Mouse (Mus musculus) lung, postnatal 10 days (tissue): ENCODE measurements around the gene Slc35d2.
A peak's percentile ranks its signal among the peaks of the same experiment; 100 is the strongest.

Source experiments
- DNase-seq: peaks from one replicate; pipeline ENCODE4 v3.0.0; 2021

Gene Slc35d2

DNA sequence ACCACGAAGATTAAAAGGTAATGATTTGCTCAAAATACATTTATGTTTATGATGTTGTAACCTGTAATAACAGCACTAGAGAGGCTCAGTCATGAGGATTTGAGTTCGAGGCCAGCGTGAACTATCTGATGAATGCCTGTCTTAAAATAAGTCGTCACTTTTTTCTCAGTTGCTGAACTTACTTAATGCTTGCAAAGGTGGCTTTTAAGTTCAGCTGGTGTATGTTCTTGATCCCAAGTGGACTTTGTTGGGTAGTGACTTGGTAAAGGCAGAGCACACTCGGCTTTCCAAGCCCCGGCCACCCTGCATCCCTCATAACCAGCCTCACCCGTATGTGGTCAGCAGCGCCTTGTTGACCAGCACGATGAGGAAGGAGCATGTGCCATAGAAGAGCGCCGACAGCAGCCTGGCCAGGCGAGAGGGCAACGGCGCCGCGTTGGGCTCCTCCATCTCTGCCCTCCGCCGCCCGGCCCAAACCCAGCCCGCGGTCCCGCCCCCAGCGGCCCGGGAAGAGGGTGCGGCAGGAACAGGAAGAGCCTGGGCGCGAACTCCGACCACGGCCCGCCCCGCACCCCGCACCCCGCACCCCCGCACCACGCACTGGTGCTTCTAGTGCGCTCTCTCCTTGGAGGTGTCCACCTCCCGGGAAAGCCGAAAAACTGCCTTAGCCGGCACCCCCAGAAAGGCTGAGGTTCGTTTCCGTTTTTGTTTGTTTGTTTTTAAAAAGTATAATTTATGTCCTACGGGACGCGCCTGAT lies at the start of gene Slc35d2:
TSS of gene Slc35d2 (minus strand) at position 511 of the 758 bp plus-strand sequence.
- peak; percentile 84 for DNase-seq

DNA sequence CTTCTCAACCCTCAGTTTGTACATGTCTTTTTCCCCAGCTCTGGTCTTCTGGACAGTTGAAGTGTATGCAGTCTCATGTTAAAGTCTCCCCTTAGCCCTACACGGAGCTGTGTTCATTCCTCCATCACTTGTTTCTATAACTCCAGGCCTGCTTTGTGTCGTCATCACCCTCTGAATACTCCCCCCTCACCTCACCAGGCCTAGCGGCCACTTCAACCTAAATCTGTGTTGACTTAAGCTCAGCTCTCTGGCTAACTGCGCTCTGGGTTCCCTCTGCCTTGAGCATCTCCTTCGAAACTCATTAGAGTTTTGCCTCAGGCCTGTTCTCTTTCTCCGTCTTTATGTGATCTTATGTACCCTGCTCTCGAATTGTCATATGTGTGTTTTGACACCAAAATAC lies 48.8 kb upstream of the Slc35d2 start:
- no peak for DNase-seq

DNA sequence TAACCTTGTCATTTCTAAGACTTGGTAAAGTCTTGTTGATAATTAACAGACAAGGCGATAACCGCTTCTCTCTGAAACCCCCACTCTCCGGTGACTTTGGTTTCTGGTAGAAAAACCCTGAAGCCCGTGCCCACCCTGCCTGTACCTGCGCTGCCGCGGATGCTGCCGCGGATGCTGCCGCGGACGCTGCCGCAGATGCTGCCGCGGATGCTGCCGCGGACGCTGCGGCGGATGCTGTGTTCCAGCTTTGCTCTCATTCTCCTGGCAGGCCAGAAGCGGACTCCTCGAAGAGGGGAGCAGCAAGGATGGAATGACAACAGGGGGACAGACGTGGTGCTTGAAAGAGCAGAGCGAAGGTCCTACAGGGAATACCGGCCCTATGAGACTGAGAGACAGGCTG lies 40.6 kb upstream of the Slc35d2 start:
- DNase-seq: peak; percentile 12

GRCm38 (mm10) chr13:64163147-64163715 lies 34.1 kb upstream of the Slc35d2 start:
- DNase-seq: no peak

DNA sequence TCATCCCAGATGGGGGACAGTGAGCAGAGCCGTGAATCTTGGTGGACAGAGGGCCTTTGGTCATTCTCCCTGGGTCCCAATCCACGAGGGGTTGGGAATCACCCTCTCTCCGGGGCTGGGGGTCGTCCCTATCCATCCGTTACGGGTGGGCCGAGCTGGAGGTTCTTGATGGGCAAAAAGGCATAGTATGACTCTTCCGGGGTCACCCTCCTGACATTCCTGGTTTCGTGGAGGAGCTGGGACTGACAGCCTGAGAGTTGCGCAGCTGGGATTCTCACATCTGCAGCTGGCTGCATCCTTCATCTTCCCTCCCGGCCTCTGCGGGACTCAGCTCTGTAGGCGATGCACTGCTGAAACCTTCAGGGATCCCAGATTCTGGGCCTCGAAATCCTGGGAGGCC lies 33.5 kb upstream of the Slc35d2 start:
- DNase-seq: peak; percentile 14

DNA sequence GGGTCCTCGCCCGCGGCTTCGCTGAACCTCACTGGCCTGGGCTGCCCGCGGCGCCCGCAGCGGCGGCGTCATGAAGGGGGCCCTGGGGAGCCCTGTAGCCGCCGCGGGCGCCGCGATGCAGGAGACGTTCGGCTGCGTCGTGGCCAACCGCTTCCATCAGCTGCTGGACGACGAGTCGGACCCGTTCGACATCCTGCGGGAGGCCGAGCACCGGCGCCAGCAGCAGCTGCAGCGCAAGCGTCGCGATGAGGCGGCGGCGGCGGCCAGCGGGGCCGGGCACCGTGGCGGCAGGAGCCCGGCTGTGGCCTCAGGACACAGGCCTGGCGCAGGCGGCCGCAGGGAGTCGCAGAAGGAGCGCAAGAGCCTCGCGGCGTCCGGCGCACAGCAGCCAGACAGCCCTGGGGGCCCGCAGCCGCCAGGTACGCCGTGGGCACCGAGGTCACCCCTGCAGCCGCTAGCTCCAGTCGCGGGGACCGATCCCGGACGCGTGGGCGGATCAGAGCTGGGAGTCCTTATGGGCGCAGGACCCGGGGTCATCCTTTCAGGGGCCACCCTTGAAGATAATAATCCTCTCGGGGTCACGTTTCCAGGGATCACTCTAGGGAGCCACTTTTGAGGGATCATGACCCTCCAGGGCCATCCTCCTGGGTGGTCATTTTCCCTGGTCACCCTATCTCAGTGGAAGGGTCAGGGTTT lies 32.9 kb upstream of the Slc35d2 start:
- DNase-seq: peak; percentile 47

DNA sequence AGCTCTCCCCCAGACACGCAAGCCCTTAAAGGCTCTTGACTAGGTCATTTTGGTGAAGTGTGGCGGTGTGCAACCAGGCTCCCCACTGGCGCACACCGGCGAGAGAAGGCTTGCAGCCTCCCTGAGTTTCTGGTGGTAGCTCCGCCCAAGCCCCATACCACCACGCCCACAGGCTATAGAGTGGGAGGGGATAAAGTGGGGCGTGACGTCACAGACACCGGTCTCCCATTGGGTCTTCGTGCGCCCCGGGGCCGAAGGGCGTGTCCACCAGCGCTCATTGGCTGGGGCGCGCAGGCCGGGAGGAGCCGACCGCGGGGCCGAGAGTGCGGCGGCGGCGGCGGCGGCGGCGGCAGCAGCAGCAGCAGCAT lies 32.4 kb upstream of the Slc35d2 start, which contains the start of gene Habp4:
TSS of gene Habp4 (plus strand) at position 277 of the 368 bp plus-strand sequence.
- peak; percentile 99 for DNase-seq

- no peak for DNase-seq
These were observed 27.8 kb upstream of the Slc35d2 start for GRCm38 (mm10) chr13:64156966-64157365.

- peak; percentile 28 for DNase-seq
These were observed 26.0 kb upstream of the Slc35d2 start for GRCm38 (mm10) chr13:64155171-64155571.

DNA sequence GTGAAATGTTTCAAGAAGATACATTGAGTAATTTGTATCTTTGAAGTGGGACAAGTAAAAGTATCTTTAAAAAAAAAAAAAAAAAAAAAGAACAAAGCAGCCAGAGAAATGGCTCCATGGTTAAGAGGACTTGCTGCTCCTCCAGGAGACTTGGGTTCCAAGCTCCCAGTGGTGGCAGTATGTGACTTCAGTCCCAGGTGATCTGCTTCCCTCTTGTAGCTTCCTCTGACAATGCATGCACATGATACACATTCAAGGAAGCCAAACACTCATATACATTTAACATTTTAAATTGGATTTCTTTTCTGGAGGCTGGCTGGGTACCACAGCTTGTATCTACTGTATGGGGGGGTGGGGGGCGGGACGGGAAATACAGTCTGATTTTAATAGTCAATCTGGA lies 25.5 kb upstream of the Slc35d2 start:
- DNase-seq: no peak

- peak; percentile 54 for DNase-seq
These were observed 24.6 kb upstream of the Slc35d2 start for GRCm38 (mm10) chr13:64153751-64154267.

DNA sequence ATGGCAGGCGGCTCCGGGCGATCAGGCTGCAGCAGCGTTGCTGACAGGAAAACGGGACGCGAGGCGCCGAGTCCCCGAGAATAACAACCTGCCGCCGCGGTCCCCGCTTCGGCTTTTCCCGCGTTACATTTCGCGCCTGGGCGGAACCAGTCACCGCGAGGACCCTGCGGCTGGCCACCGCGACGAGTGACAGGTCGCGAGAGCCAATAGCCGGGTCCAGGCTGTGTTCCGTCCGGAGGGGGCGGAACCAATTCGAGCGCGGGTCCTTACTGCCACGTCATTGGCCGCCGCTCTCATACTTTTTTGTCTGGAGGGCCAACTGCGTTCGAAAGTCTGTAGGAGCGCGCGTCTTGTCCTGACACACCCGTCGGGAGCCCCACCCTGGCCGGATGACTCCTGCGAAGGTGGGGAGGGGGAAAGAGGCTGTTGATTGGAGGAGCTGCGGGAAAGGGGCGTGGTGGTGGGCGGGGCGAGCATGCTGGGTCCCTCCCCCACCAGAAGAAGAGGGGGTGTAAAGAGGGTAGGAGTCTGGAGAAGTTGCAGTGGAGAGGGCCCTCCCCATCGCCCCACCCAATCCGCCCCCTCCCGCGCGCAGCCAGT lies 24.0 kb upstream of the Slc35d2 start, which contains the start of gene Zfp367:
TSS of gene Zfp367 (minus strand) at position 120 of the 600 bp plus-strand sequence.
- peak; percentile 99 for DNase-seq

GRCm38 (mm10) chr13:64152671-64153082 lies 23.5 kb upstream of the Slc35d2 start:
- DNase-seq: peak; percentile 42

DNA sequence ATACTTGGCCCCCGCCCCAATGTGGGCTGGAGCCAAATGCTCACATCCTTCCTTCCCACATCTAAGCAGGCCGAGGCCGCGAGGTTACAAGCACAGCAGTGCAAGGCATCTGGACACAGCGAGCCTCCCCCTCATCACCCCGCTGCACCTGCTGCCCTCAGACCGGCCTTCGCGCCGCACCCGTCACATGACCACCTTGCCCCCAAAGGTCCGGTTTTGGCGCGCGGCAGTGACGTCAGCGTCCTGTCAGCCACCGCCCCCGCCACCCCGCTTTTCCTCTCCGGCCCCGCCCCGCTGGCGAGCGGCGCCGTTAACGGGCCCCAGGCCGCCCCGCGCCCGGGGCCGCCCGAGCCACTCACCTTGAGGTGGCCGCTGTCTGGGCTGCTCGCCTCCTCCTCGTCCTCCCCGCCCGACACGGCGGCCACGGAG lies 23.1 kb upstream of the Slc35d2 start:
- DNase-seq: peak; percentile 91

- DNase-seq: no peak
These were observed 21.0 kb upstream of the Slc35d2 start for GRCm38 (mm10) chr13:64150121-64150520.

DNA sequence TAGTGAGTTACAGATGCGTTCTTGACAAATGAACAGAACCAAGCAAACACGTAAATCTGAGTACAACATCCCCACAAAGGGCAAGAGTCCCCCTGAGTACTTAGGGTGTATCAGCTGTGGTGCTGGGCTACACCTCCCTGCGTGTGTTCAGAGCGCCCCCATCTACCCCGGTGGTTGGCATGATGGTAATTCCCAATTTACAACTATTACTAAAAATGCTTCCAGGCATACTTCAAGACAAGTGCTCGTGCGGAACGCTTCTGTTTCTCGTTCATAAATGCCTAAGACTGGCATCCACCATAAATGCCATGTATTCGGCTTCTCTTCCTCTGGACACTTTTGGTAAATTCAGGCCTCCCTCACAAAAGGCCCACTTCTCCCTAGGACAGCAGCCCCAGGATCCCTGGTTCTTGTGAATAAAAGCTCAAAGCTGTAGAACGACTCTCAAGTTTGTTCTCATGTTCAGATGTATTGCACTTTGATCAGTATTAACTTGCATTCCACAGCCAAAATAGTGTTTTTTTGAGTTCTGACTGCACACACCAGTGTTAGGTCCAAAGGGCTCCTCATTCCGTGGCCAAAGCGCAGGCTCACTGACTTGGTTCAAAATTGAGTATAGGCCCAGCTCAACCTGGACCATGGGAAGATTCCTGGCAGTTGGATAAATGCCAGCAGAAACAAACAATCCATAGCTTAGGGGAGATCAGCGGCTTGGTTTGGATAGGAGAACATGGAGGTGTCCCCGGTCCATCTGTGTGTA lies 628 bp upstream of the Slc35d2 start:
- peak; percentile 72 for DNase-seq

- DNase-seq: no peak
These were observed 2.9 kb downstream of the Slc35d2 start for GRCm38 (mm10) chr13:64126316-64126715.

GRCm38 (mm10) chr13:64124886-64125285 lies 4.3 kb downstream of the Slc35d2 start:
- DNase-seq: no peak

GRCm38 (mm10) chr13:64123491-64124188 lies 5.5 kb downstream of the Slc35d2 start:
- DNase-seq: no peak

- no peak for DNase-seq
These were observed 8.4 kb downstream of the Slc35d2 start for GRCm38 (mm10) chr13:64120760-64121159.

DNA sequence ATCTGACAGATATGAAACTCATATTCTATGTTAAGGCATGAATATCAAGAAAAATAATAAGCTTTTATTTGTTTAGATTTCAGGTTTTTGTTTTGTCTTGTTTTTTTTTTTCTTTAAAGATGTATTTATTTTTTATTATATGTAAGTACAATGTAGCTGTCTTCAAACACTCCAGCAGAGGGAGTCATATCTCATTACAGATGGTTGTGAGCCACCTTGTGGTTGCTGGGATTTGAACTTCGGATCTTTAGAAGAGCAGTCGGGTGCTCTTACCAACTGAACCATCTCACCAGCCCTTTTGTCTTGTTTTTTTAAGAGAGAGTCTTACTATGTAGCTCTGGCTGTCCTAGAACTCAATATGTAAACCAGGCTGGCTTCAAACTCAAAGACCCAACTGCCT lies 11.7 kb downstream of the Slc35d2 start:
- DNase-seq: no peak

- DNase-seq: no peak
These were observed 18.7 kb downstream of the Slc35d2 start for GRCm38 (mm10) chr13:64110421-64110820.
